Mouse (Mus musculus): Measurements from ENCODE around the gene Mcrs1. TPM values are rescaled to one million over a fixed set of nuclear protein-coding genes. Genes with fewer than 3 reads are reported as not detected.

Mcrs1 gene
- total RNA-seq, 1 experiment: 127 TPM

- in situ Hi-C loops (cut with MboI; ENCODE audit: low sequenced_read_pairs in 2 of 2, unreplicated experiment in 2 of 2): no loop called here
- H3K4me3 ChIP-seq (ENCODE audit: insufficient read depth in 1 of 2, low read depth in 1 of 2, low read length in 2 of 2, poor library complexity in 1 of 2, severe bottlenecking in 1 of 2): no peak overlapping the region
- DNase-seq (ENCODE audit: low read depth, low spot score): no peak
- H3K9me3 ChIP-seq (ENCODE audit: control insufficient read depth, insufficient read depth, low read depth, low read length): no peaks in the 10 kb centered on the region
- TF ChIP-seq HCFC1 (IDR thresholded peaks at IDR 0.05; ENCODE audit: borderline replicate concordance, insufficient read depth, low read length) (no peak), MAFK (IDR thresholded peaks at IDR 0.05; ENCODE audit: insufficient read depth, low read depth, low read length) (no peak), ZC3H11A (IDR thresholded peaks at IDR 0.05; ENCODE audit: borderline replicate concordance, low read depth, low read length) (no peak), CHD2 (IDR thresholded peaks at IDR 0.05; ENCODE audit: low read depth, low read length) (no peak), ZNF384 (IDR thresholded peaks at IDR 0.05; ENCODE audit: low read depth, low read length) (no peak)
- H3K27ac ChIP-seq (ENCODE audit: insufficient read depth, low read depth, low read length, poor library complexity, severe bottlenecking): no peak overlapping the region
- no peak overlapping the region for H3K9ac ChIP-seq (ENCODE audit: insufficient read depth, low read depth, low read length, poor library complexity, severe bottlenecking)
- H3K36me3 ChIP-seq (ENCODE audit: control insufficient read depth, insufficient read depth, low read length, poor library complexity, severe bottlenecking): peaks cover 14% of the 10 kb centered on the region; the same call in 1 of the 2 replicates
- H3K4me1 ChIP-seq (ENCODE audit: control insufficient read depth in 2 of 2, insufficient read depth in 2 of 2, low read length in 2 of 2, poor library complexity in 1 of 2): peaks cover 0 to 3% of the 10 kb centered on the region in 2 experiments; a peak in 1 of 4 replicates
These were observed 56.7 kb downstream of the Mcrs1 start for GRCm38 (mm10) chr15:99195043-99195442.

- in situ Hi-C loops (cut with MboI; ENCODE audit: low sequenced_read_pairs in 2 of 2, unreplicated experiment in 2 of 2): no loop called here
- Histone ChIP-seq H3K36me3 (ENCODE audit: control insufficient read depth, insufficient read depth, low read length, poor library complexity, severe bottlenecking) (peaks cover 12% of the 10 kb centered on the region; the same call in 1 of the 2 replicates), H3K4me1 (ENCODE audit: control insufficient read depth in 2 of 2, insufficient read depth in 2 of 2, low read length in 2 of 2, poor library complexity in 1 of 2) (peaks cover 0 to 3% of the 10 kb centered on the region in 2 experiments; a peak in 1 of 4 replicates), H3K27ac (ENCODE audit: insufficient read depth, low read depth, low read length, poor library complexity, severe bottlenecking) (no peak overlapping the region), H3K4me3 (ENCODE audit: insufficient read depth in 1 of 2, low read depth in 1 of 2, low read length in 2 of 2, poor library complexity in 1 of 2, severe bottlenecking in 1 of 2) (no peak overlapping the region), H3K9ac (ENCODE audit: insufficient read depth, low read depth, low read length, poor library complexity, severe bottlenecking) (no peak overlapping the region), H3K9me3 (ENCODE audit: control insufficient read depth, insufficient read depth, low read depth, low read length) (no peaks in the 10 kb centered on the region)
- no peak for DNase-seq (ENCODE audit: low read depth, low spot score)
- TF ChIP-seq ZC3H11A (IDR thresholded peaks at IDR 0.05; ENCODE audit: borderline replicate concordance, low read depth, low read length) (no peak), CHD2 (IDR thresholded peaks at IDR 0.05; ENCODE audit: low read depth, low read length) (no peak), MAFK (IDR thresholded peaks at IDR 0.05; ENCODE audit: insufficient read depth, low read depth, low read length) (no peak), ZNF384 (IDR thresholded peaks at IDR 0.05; ENCODE audit: low read depth, low read length) (no peak), HCFC1 (IDR thresholded peaks at IDR 0.05; ENCODE audit: borderline replicate concordance, insufficient read depth, low read length) (no peak)
These were observed 57.4 kb downstream of the Mcrs1 start for GRCm38 (mm10) chr15:99194358-99194757.

Other genes with a start within 250 kb of the Mcrs1 start
- gene Tuba1c, start 222.1 kb downstream of the Mcrs1 start, total RNA-seq (2012; rRNA removed): 335 and 424 TPM in 2 replicates
- 15.1 and 20.6 TPM in 2 replicates for gene Prph, start 196.8 kb downstream of the Mcrs1 start, total RNA-seq (2012; rRNA removed)
- gene Troap, start 177.4 kb downstream of the Mcrs1 start, total RNA-seq (2012; rRNA removed): 27.8 and 32.1 TPM in 2 replicates
- 3.1 and 3.7 TPM in 2 replicates for gene C1ql4, start 164.1 kb downstream of the Mcrs1 start, total RNA-seq (2012; rRNA removed)
- gene Dnajc22, start 158.8 kb downstream of the Mcrs1 start, total RNA-seq (2012; rRNA removed): 8.6 and 16.7 TPM in 2 replicates
- 21.1 and 21.7 TPM in 2 replicates for gene Spats2, start 126.0 kb downstream of the Mcrs1 start, total RNA-seq (2012; rRNA removed)
- 2.9 and 6.6 TPM in 2 replicates for gene Kcnh3, start 27.1 kb downstream of the Mcrs1 start, total RNA-seq (2012; rRNA removed)
- gene Prpf40b, start 43.1 kb upstream of the Mcrs1 start, total RNA-seq (2012; rRNA removed): 42.4 and 86.2 TPM in 2 replicates
- gene Fam186b, start 43.9 kb upstream of the Mcrs1 start, total RNA-seq (2012; rRNA removed): 0.37 and 0.40 TPM in 2 replicates
- gene Fmnl3, start 118.5 kb upstream of the Mcrs1 start, total RNA-seq (2012; rRNA removed): 13.4 and 16.8 TPM in 2 replicates
- 436 and 550 TPM in 2 replicates for gene Tmbim6, start 140.9 kb upstream of the Mcrs1 start, total RNA-seq (2012; rRNA removed)
- gene Nckap5l, start 205.8 kb upstream of the Mcrs1 start, total RNA-seq (2012; rRNA removed): 5.9 and 6.3 TPM in 2 replicates
- 36.1 and 47.5 TPM in 2 replicates for gene Bcdin3d, start 222.8 kb upstream of the Mcrs1 start, total RNA-seq (2012; rRNA removed)

Data from ES-E14 (cell line).